Mouse (Mus musculus) embryonic facial prominence, embryonic 13.5 days (tissue): Measurements from ENCODE around the gene Fars2. TPM values are rescaled to one million over a fixed set of nuclear protein-coding genes. Genes with fewer than 3 reads are reported as not detected.

ENCODE experiments used
- ATAC-seq: fragments of 200-750 bp; cut with Nextera tagmentation; 2 replicates; pipeline ENCODE4 v1.8.0; 2017; ENCODE audit warnings: low read depth; ENCODE audit not compliant: insufficient number of reproducible peaks, insufficient read depth, low FRiP score, low TSS enrichment
- H3K27ac ChIP-seq: fragments of 300-500 bp; sonication (generic); 2 replicates; pipeline ENCODE4 v1.5.1; 2015; ENCODE audit warnings: moderate library complexity, mild to moderate bottlenecking, inconsistent platforms
- H3K27me3 ChIP-seq: fragments of 300-500 bp; sonication (generic); 2 replicates; pipeline ENCODE4 v1.6.1; 2015; ENCODE audit warnings: mild to moderate bottlenecking, inconsistent platforms
- H3K36me3 ChIP-seq: fragments of 300-500 bp; sonication (generic); 2 replicates; pipeline ENCODE4 v1.6.1; 2015; ENCODE audit warnings: mild to moderate bottlenecking, inconsistent platforms
- H3K4me1 ChIP-seq: fragments of 300-500 bp; sonication (generic); 2 replicates; pipeline ENCODE4 v1.6.1; 2015; ENCODE audit warnings: inconsistent platforms
- H3K4me2 ChIP-seq: fragments of 300-500 bp; sonication (generic); 2 replicates; pipeline ENCODE4 v1.6.1; 2015; ENCODE audit warnings: moderate library complexity, mild to moderate bottlenecking, inconsistent platforms
- H3K4me3 ChIP-seq: fragments of 300-500 bp; sonication (generic); 2 replicates; pipeline ENCODE4 v1.5.1; 2015; ENCODE audit warnings: mild to moderate bottlenecking, inconsistent platforms
- H3K9ac ChIP-seq: fragments of 300-500 bp; sonication (generic); 2 replicates; pipeline ENCODE4 v1.6.1; 2015; ENCODE audit warnings: mild to moderate bottlenecking, inconsistent platforms
- H3K9me3 ChIP-seq: fragments of 300-500 bp; sonication (generic); 2 replicates; pipeline ENCODE4 v1.6.1; 2016; ENCODE audit warnings: inconsistent platforms
- WGBS: fragments of 180-500 bp; shearing (Covaris S2); methylation state at CpG from one replicate; pipeline ENCODE4 v1.1.7; 2015; ENCODE audit warnings: mixed read lengths; 5-methylcytosine and 5-hydroxymethylcytosine counted together
- polyA plus RNA-seq: library from polyadenylated mRNA; unstranded; fragments of >200 nt; fragmentation: Nextera tagmentation; extraction: Ambion mirVana; gene quantifications from 2 replicates; pipeline ENCODE4 v1.2.1, GENCODE M21; 2015

Fars2 gene
- polyA plus RNA-seq, 1 experiment from 2014 or later = 34.6 TPM

GRCm38 (mm10) chr13:36724533-36725470 is 607.6 kb downstream of the Fars2 start:
- no peaks in the 10 kb centered on the region for H3K36me3 ChIP-seq
- H3K4me3 ChIP-seq = peak overlapping the region; percentile 35
- ATAC-seq = no peak
- peak overlapping the region; percentile 58 for H3K4me2 ChIP-seq
- peaks cover 27% of the 10 kb centered on the region for H3K4me1 ChIP-seq
- WGBS = 1% methylated on average over 40 of the region's 40 CpGs
- peaks cover 99% of the 10 kb centered on the region for H3K27me3 ChIP-seq
- H3K9ac ChIP-seq = peak overlapping the region; percentile 11
- no peak overlapping the region for H3K27ac ChIP-seq
- no peaks in the 10 kb centered on the region for H3K9me3 ChIP-seq

GRCm38 (mm10) chr13:36725881-36726280 is 608.7 kb downstream of the Fars2 start:
- H3K9ac ChIP-seq = no peak overlapping the region
- H3K27ac ChIP-seq = no peak overlapping the region
- WGBS = 3% methylated on average over 8 of the region's 8 CpGs
- peaks cover 27% of the 10 kb centered on the region for H3K4me1 ChIP-seq
- H3K9me3 ChIP-seq = no peaks in the 10 kb centered on the region
- peaks cover 99% of the 10 kb centered on the region for H3K27me3 ChIP-seq
- H3K4me2 ChIP-seq = no peak overlapping the region
- H3K4me3 ChIP-seq = no peak overlapping the region
- no peak for ATAC-seq
- no peaks in the 10 kb centered on the region for H3K36me3 ChIP-seq

- Histone ChIP-seq H3K4me1 (peaks cover 29% of the 10 kb centered on the region), H3K27ac (no peak overlapping the region), H3K9ac (0 out of 2 replicates have a peak overlapping the region, but pooled peaks have one; percentile 32), H3K36me3 (no peaks in the 10 kb centered on the region), H3K9me3 (no peaks in the 10 kb centered on the region), H3K27me3 (peaks cover 99% of the 10 kb centered on the region), H3K4me3 (peak overlapping the region; percentile 35), H3K4me2 (peak overlapping the region; percentile 57)
- 0% methylated on average over 24 of the region's 24 CpGs for WGBS
- ATAC-seq = no peak
These were observed 609.3 kb downstream of the Fars2 start for GRCm38 (mm10) chr13:36726551-36726950.

- under 1% methylated on average over 34 of the region's 34 CpGs for WGBS
- ATAC-seq = no peak
- Histone ChIP-seq H3K27me3 (peaks cover 99% of the 10 kb centered on the region), H3K4me2 (peak overlapping the region; percentile 57), H3K4me1 (peaks cover 34% of the 10 kb centered on the region), H3K27ac (no peak overlapping the region), H3K36me3 (no peaks in the 10 kb centered on the region), H3K9ac (0 out of 2 replicates have a peak overlapping the region, but pooled peaks have one; percentile 32), H3K4me3 (peak overlapping the region; percentile 35), H3K9me3 (no peaks in the 10 kb centered on the region)
These were observed 610.0 kb downstream of the Fars2 start for GRCm38 (mm10) chr13:36726951-36727778.

GRCm38 (mm10) chr13:36727779-36728470 is 610.7 kb downstream of the Fars2 start:
- Histone ChIP-seq H3K4me3 (peak overlapping the region; percentile 35), H3K9me3 (no peaks in the 10 kb centered on the region), H3K9ac (no peak overlapping the region), H3K36me3 (no peaks in the 10 kb centered on the region), H3K4me1 (peaks cover 35% of the 10 kb centered on the region), H3K27me3 (peaks cover 99% of the 10 kb centered on the region), H3K27ac (no peak overlapping the region), H3K4me2 (peak overlapping the region; percentile 57)
- ATAC-seq = no peak
- 1% methylated on average over 23 of the region's 23 CpGs for WGBS

- Histone ChIP-seq H3K4me1 (peaks cover 35% of the 10 kb centered on the region), H3K9ac (no peak overlapping the region), H3K36me3 (no peaks in the 10 kb centered on the region), H3K4me3 (no peak overlapping the region), H3K27me3 (peaks cover 98% of the 10 kb centered on the region), H3K27ac (no peak overlapping the region), H3K9me3 (no peaks in the 10 kb centered on the region), H3K4me2 (no peak overlapping the region)
- ATAC-seq = no peak
- WGBS = 7% methylated on average over 5 of the region's 5 CpGs
These were observed 611.3 kb downstream of the Fars2 start for GRCm38 (mm10) chr13:36728509-36728908.

- Histone ChIP-seq H3K4me3 (no peak overlapping the region), H3K36me3 (no peaks in the 10 kb centered on the region), H3K27me3 (peaks cover 98% of the 10 kb centered on the region), H3K4me2 (no peak overlapping the region), H3K9ac (no peak overlapping the region), H3K4me1 (peaks cover 28% of the 10 kb centered on the region), H3K27ac (no peak overlapping the region), H3K9me3 (no peaks in the 10 kb centered on the region)
- 6% methylated on average over 13 of the region's 13 CpGs for WGBS
- ATAC-seq = no peak
These were observed 612.6 kb downstream of the Fars2 start for GRCm38 (mm10) chr13:36729731-36730340.

GRCm38 (mm10) chr13:36730341-36730761 is 613.1 kb downstream of the Fars2 start:
- no peaks in the 10 kb centered on the region for H3K9me3 ChIP-seq
- ATAC-seq = no peak
- H3K36me3 ChIP-seq = no peaks in the 10 kb centered on the region
- H3K9ac ChIP-seq = no peak overlapping the region
- WGBS = 4% methylated on average over 14 of the region's 14 CpGs
- H3K4me1 ChIP-seq = peaks cover 30% of the 10 kb centered on the region
- no peak overlapping the region for H3K4me2 ChIP-seq
- H3K4me3 ChIP-seq = no peak overlapping the region
- H3K27me3 ChIP-seq = peaks cover 98% of the 10 kb centered on the region
- H3K27ac ChIP-seq = no peak overlapping the region

GRCm38 (mm10) chr13:36731016-36731930 is 614.1 kb downstream of the Fars2 start:
- H3K27me3 ChIP-seq = peaks cover 97% of the 10 kb centered on the region
- no peak overlapping the region for H3K27ac ChIP-seq
- H3K4me2 ChIP-seq = peak overlapping the region; percentile 58
- H3K9ac ChIP-seq = 0 out of 2 replicates have a peak overlapping the region, but pooled peaks have one; percentile 36
- no peaks in the 10 kb centered on the region for H3K36me3 ChIP-seq
- H3K4me1 ChIP-seq = peaks cover 36% of the 10 kb centered on the region
- WGBS = 2% methylated on average over 34 of the region's 34 CpGs
- H3K4me3 ChIP-seq = peak overlapping the region; percentile 36
- H3K9me3 ChIP-seq = no peaks in the 10 kb centered on the region
- ATAC-seq = no peak

- Histone ChIP-seq H3K27ac (no peak overlapping the region), H3K27me3 (peaks cover 93% of the 10 kb centered on the region), H3K9ac (no peak overlapping the region), H3K36me3 (no peaks in the 10 kb centered on the region), H3K4me1 (peaks cover 34% of the 10 kb centered on the region), H3K4me2 (peak overlapping the region; percentile 58), H3K9me3 (no peaks in the 10 kb centered on the region), H3K4me3 (peak overlapping the region; percentile 36)
- under 1% methylated on average over 23 of the region's 23 CpGs for WGBS
- ATAC-seq = no peak
These were observed 614.8 kb downstream of the Fars2 start for GRCm38 (mm10) chr13:36731931-36732461.
